In genomic region chr9:51764041-51764875, GRCm38 (mm10) we compare ENCODE assay signal across 8 mouse cellular contexts. TPM values are rescaled to one million over a fixed set of nuclear protein-coding genes. Genes with fewer than 3 reads are reported as not detected.
DNase-seq lines count a peak whose midpoint lies in the region; ATAC-seq lines count a peak whose summit lies in the region.
"Had no signal": no experiment of that assay in that cellular context is flagged by ENCODE, and none has a peak within 500 bp of the region (broad histone marks: within the 10 kb centered on the region; RNA-seq: fewer than 3 reads in every experiment).

No protein-coding gene starts in this region.

- DNase-seq in right cerebral cortex, adult 18-20 months: peak; percentile 35
- no peak for DNase-seq in right cerebral cortex, postnatal 4 days
- peak; percentile 26 for DNase-seq in cerebellum, adult 9-11 months
- DNase-seq in left cerebral cortex, postnatal 10 days (ENCODE audit: extremely low spot score in 1 of 2, low spot score in 2 of 2): peak; percentile 27 to 39
- no peak for DNase-seq in spleen, postnatal 4 days (ENCODE audit: low spot score in 2 of 2)

- no peaks in the 10 kb centered on the region for H3K9me3 ChIP-seq in heart, embryonic 14.5 days (ENCODE audit: control insufficient read depth, low read length)
- H3K9me3 ChIP-seq in midbrain, embryonic 12.5 days: no peaks in the 10 kb centered on the region

- no peak for ATAC-seq in heart, embryonic 14.5 days (ENCODE audit: insufficient number of reproducible peaks, insufficient read depth, low FRiP score, low read depth)
- ATAC-seq in midbrain, embryonic 12.5 days (ENCODE audit: low FRiP score, low read depth): peak; percentile 57; the same call in 1 of the 2 replicates

- no peaks in the 10 kb centered on the region for H3K36me3 ChIP-seq in heart, embryonic 14.5 days (ENCODE audit: control insufficient read depth, insufficient read depth, low read length)
- no peaks in the 10 kb centered on the region for H3K36me3 ChIP-seq in midbrain, embryonic 12.5 days

- intact Hi-C loops in left cerebral cortex, postnatal 10 days (cut with DNase I): loop anchor here (5.0 to 10.0 kb wide), 3 partner anchors 339 to 599 kb away; partner anchors contain the start of gene Gm32742

- 8% methylated on average over 12 of the region's 12 CpGs for WGBS in heart, embryonic 14.5 days
- WGBS in midbrain, embryonic 12.5 days: 5% methylated on average over 12 of the region's 12 CpGs

- peaks cover 3 to 15% of the 10 kb centered on the region in 2 experiments; a peak in 3 of 4 replicates for H3K4me1 ChIP-seq in heart, embryonic 14.5 days (ENCODE audit: control insufficient read depth in 2 of 2, insufficient read depth in 2 of 2, low read length in 2 of 2)
- H3K4me1 ChIP-seq in midbrain, embryonic 12.5 days: peaks cover 18% of the 10 kb centered on the region

- peak overlapping the region; percentile 99 for H3K4me2 ChIP-seq in heart, embryonic 14.5 days (ENCODE audit: low read length)
- H3K4me2 ChIP-seq in midbrain, embryonic 12.5 days (replicated peaks): peak overlapping the region; percentile 82

- peak overlapping the region; percentile 77 for H3K4me3 ChIP-seq in heart, embryonic 14.5 days (ENCODE audit: control insufficient read depth in 1 of 2, insufficient read depth in 1 of 2, low read depth in 1 of 2, low read length in 2 of 2)
- H3K4me3 ChIP-seq in midbrain, embryonic 12.5 days: peak overlapping the region; percentile 74

- H3K9ac ChIP-seq in heart, embryonic 14.5 days (ENCODE audit: low read length): peak overlapping the region; percentile 75
- H3K9ac ChIP-seq in midbrain, embryonic 12.5 days (replicated peaks): peak overlapping the region; percentile 68

- H3K27ac ChIP-seq in heart, embryonic 14.5 days (replicated peaks in 1 of 2; ENCODE audit: control insufficient read depth in 1 of 2, insufficient read depth in 1 of 2, low read depth in 2 of 2, low read length in 2 of 2): no peak overlapping the region
- peak overlapping the region; percentile 72 for H3K27ac ChIP-seq in midbrain, embryonic 12.5 days (replicated peaks)

- peaks cover 26% of the 10 kb centered on the region for H3K27me3 ChIP-seq in heart, embryonic 14.5 days (ENCODE audit: control insufficient read depth, insufficient read depth, low read length)
- H3K27me3 ChIP-seq in midbrain, embryonic 12.5 days: peaks cover 46% of the 10 kb centered on the region

RNA-seq across cellular contexts. Expression of gene Arhgap20, which starts 0.9 kb away (rescaled TPM):
- 0.49 and 1.1 TPM in 2 replicates for polyA plus RNA-seq in heart, embryonic 14.5 days (2014; fragmentation: Nextera tagmentation; extraction: Ambion mirVana)
- total RNA-seq in left cerebral cortex, postnatal 10 days (2021): 10 to 100 TPM; 97.1 to 98.7 TPM
- polyA plus RNA-seq in midbrain, embryonic 12.5 days (2016; fragmentation: Nextera tagmentation; extraction: Ambion mirVana): 9.7 and 13.8 TPM in 2 replicates
- total RNA-seq: common myeloid progenitor, adult 5-6 weeks had no signal

Comparison
In these comparisons a context has a peak if more than half of its experiments do, and no peak if none do; other contexts are left out.
1. DNase-seq: peak in right cerebral cortex, adult 18-20 months (single experiment), cerebellum, adult 9-11 months (single experiment) and left cerebral cortex, postnatal 10 days (2 of 2); none in right cerebral cortex, postnatal 4 days (single experiment) and spleen, postnatal 4 days (0 of 2).